8 mouse cellular contexts compared by ENCODE assay signal in the genomic region with DNA sequence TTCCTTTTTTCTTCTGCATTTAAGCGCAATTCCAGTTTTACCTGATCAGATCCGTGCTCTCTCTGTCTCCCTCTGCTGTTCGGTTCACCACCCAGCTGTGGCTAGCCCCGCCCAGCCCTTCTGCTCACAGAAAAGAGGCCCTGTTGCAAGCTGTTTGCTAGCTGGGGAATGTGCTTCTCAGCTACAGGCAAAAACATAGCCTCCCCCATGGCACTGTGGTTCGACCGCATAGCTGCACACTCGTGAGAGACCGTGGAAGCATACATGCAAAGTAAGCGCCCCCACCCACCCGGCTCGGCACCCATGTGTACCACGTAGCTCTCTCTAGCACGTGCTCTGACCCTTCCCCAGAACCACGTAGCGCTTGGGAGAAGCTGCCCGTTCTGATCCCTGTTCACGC. TPM values are rescaled to one million over a fixed set of nuclear protein-coding genes. Genes with fewer than 3 reads are reported as not detected.
A peak's percentile ranks its signal among the peaks of the same experiment; 100 is the strongest.
DNase-seq lines count a peak whose midpoint lies in the region; ATAC-seq lines count a peak whose summit lies in the region.

No protein-coding gene starts in this region.

- peak overlapping the region; percentile 25; the same call in 1 of the 2 replicates for H3K4me2 ChIP-seq in intestine, embryonic 16.5 days (ENCODE audit: low read depth, low read length)

- no peaks in the 10 kb centered on the region for H3K9me3 ChIP-seq in intestine, embryonic 16.5 days (ENCODE audit: control insufficient read depth, low read length)

- peak; percentile 50 for ATAC-seq in common myeloid progenitor, adult 5-6 weeks (replicated peaks; ENCODE audit: low read depth, poor library complexity, severe bottlenecking)
- ATAC-seq in intestine, embryonic 16.5 days: peak; percentile 42; the same call in 1 of the 2 replicates
- peak; percentile 56 for ATAC-seq in megakaryocyte-erythroid progenitor cell, adult 5-6 weeks (replicated peaks; ENCODE audit: low FRiP score, low TSS enrichment, poor library complexity, severe bottlenecking)

- peak; percentile 67 for DNase-seq in urinary bladder, postnatal 25 days (ENCODE audit: low spot score)
- no peak for DNase-seq in urinary bladder, postnatal 10 days (ENCODE audit: low spot score)
- peak; percentile 68 for DNase-seq in gastrocnemius, postnatal 10 days
- DNase-seq in left cerebral cortex, postnatal 25 days (ENCODE audit: low spot score in 2 of 2): peak; percentile 62 to 70
- peak; percentile 69 for DNase-seq in right cerebral cortex, postnatal 4 days

- H3K9ac ChIP-seq in intestine, embryonic 16.5 days (ENCODE audit: low read depth, low read length): peak overlapping the region; percentile 53

- H3K27me3 ChIP-seq in intestine, embryonic 16.5 days (replicated peaks; ENCODE audit: control insufficient read depth, insufficient read depth, low read length): no peaks in the 10 kb centered on the region

- H3K4me1 ChIP-seq in intestine, embryonic 16.5 days (ENCODE audit: control insufficient read depth, insufficient read depth, low read length): peaks cover 19% of the 10 kb centered on the region

- no peaks in the 10 kb centered on the region for H3K36me3 ChIP-seq in intestine, embryonic 16.5 days (ENCODE audit: control insufficient read depth, insufficient read depth, low read length)

- intact Hi-C loops in left cerebral cortex, postnatal 25 days (cut with DNase I): loop anchor here (5.0 kb wide), 1 partner anchor 34 kb away; no protein-coding TSS in a partner anchor

- H3K4me3 ChIP-seq in intestine, embryonic 16.5 days (ENCODE audit: low read length): no peak overlapping the region; the same call in 1 of the 2 replicates

- H3K27ac ChIP-seq in intestine, embryonic 16.5 days (ENCODE audit: low read length): peak overlapping the region; percentile 51

- 31% methylated on average over 17 of the region's 17 CpGs for WGBS in intestine, embryonic 16.5 days

RNA-seq across cellular contexts. Expression of gene Fam213b, which starts 8.9 kb away (rescaled TPM):
- total RNA-seq in common myeloid progenitor, adult 5-6 weeks (2017): 0.87 TPM in 1 of 2 replicates, not detected in the other
- 100 to 1,000 TPM; 121 to 143 TPM for total RNA-seq in gastrocnemius, postnatal 10 days (2021)
- 39.7 and 42.8 TPM in 2 replicates for polyA plus RNA-seq in intestine, embryonic 16.5 days (2015; fragmentation: Nextera tagmentation; extraction: Ambion mirVana)
- total RNA-seq in left cerebral cortex, postnatal 25 days (2021): 10 to 100 TPM; 47.5 to 51.4 TPM
- 1.6 TPM in 1 of 2 replicates, not detected in the other for total RNA-seq in megakaryocyte-erythroid progenitor cell, adult 5-6 weeks (2014; fragmentation: Nextera tagmentation)
- total RNA-seq in megakaryocyte-erythroid progenitor cell, adult 5-6 weeks (2017): 0.94 and 1.1 TPM in 2 replicates

RNA-seq across cellular contexts. Expression of gene Tnfrsf14, which starts 20.5 kb away (rescaled TPM):
- total RNA-seq in common myeloid progenitor, adult 5-6 weeks (2017): 45.4 and 71.6 TPM in 2 replicates
- 1 to 10 TPM; 1.8 to 4.2 TPM for total RNA-seq in gastrocnemius, postnatal 10 days (2021)
- 2.3 and 3.5 TPM in 2 replicates for polyA plus RNA-seq in intestine, embryonic 16.5 days (2015; fragmentation: Nextera tagmentation; extraction: Ambion mirVana)
- total RNA-seq in left cerebral cortex, postnatal 25 days (2021): 1 to 10 TPM; 1.3 to 1.7 TPM
- total RNA-seq in megakaryocyte-erythroid progenitor cell, adult 5-6 weeks (2014; fragmentation: Nextera tagmentation): 133 and 270 TPM in 2 replicates
- total RNA-seq in megakaryocyte-erythroid progenitor cell, adult 5-6 weeks (2017): 78.8 and 149 TPM in 2 replicates

RNA-seq across cellular contexts. Expression of gene Mmel1, which starts 38.4 kb away (rescaled TPM):
- total RNA-seq in common myeloid progenitor, adult 5-6 weeks (2017): not detected in 2 replicates
- under 1 TPM; 0.68 to 0.78 TPM for total RNA-seq in gastrocnemius, postnatal 10 days (2021)
- 0.10 and 0.39 TPM in 2 replicates for polyA plus RNA-seq in intestine, embryonic 16.5 days (2015; fragmentation: Nextera tagmentation; extraction: Ambion mirVana)
- under 1 TPM; 0.48 to 0.85 TPM for total RNA-seq in left cerebral cortex, postnatal 25 days (2021)
- total RNA-seq in megakaryocyte-erythroid progenitor cell, adult 5-6 weeks (2014; fragmentation: Nextera tagmentation): 5.5 TPM in 1 of 2 replicates, not detected in the other
- total RNA-seq in megakaryocyte-erythroid progenitor cell, adult 5-6 weeks (2017): 0.46 and 0.94 TPM in 2 replicates

RNA-seq across cellular contexts. Expression of gene Hes5, which starts 52.9 kb away (rescaled TPM):
- total RNA-seq in common myeloid progenitor, adult 5-6 weeks (2017): not detected in 2 replicates
- under 1 TPM in 1 of 2 experiments, not detected in 1; 0.36 TPM for total RNA-seq in gastrocnemius, postnatal 10 days (2021)
- 1.3 and 1.4 TPM in 2 replicates for polyA plus RNA-seq in intestine, embryonic 16.5 days (2015; fragmentation: Nextera tagmentation; extraction: Ambion mirVana)
- 10 to 100 TPM; 35.8 to 41.3 TPM for total RNA-seq in left cerebral cortex, postnatal 25 days (2021)
- not detected in 2 replicates for total RNA-seq in megakaryocyte-erythroid progenitor cell, adult 5-6 weeks (2014; fragmentation: Nextera tagmentation)
- not detected in 2 replicates for total RNA-seq in megakaryocyte-erythroid progenitor cell, adult 5-6 weeks (2017)

RNA-seq across cellular contexts. Expression of gene Pank4, which starts 56.1 kb away (rescaled TPM):
- total RNA-seq in common myeloid progenitor, adult 5-6 weeks (2017): 15.0 and 35.5 TPM in 2 replicates
- total RNA-seq in gastrocnemius, postnatal 10 days (2021): 10 to 100 TPM; 26.1 to 28.7 TPM
- polyA plus RNA-seq in intestine, embryonic 16.5 days (2015; fragmentation: Nextera tagmentation; extraction: Ambion mirVana): 32.4 and 34.2 TPM in 2 replicates
- 10 to 100 TPM; 37.6 to 39.8 TPM for total RNA-seq in left cerebral cortex, postnatal 25 days (2021)
- 71.5 and 97.3 TPM in 2 replicates for total RNA-seq in megakaryocyte-erythroid progenitor cell, adult 5-6 weeks (2014; fragmentation: Nextera tagmentation)
- total RNA-seq in megakaryocyte-erythroid progenitor cell, adult 5-6 weeks (2017): 34.6 and 35.9 TPM in 2 replicates

Comparison
In these comparisons a context has a peak if more than half of its experiments do, and no peak if none do; other contexts are left out.
1. RNA of gene Fam213b, which starts 8.9 kb away (total RNA-seq): 121 to 143 TPM in gastrocnemius, postnatal 10 days and 47.5 to 51.4 TPM in left cerebral cortex, postnatal 25 days; 0.94 to 1.6 TPM in megakaryocyte-erythroid progenitor cell, adult 5-6 weeks and 0.87 TPM in common myeloid progenitor, adult 5-6 weeks; every median in the first group is over 10 times any median in the second.
2. Peak in every context shown above with its lines, with median percentiles within 50 percentile points of each other: ATAC-seq.